Mouse (Mus musculus) adrenal gland, postnatal 0 days (tissue): ENCODE data around the gene Rhbg. TPM values are rescaled to one million over a fixed set of nuclear protein-coding genes. Genes with fewer than 3 reads are reported as not detected.

Experiments
- microRNA-seq: library from miRNA; unstranded; fragments of <30 nt; microRNA quantifications from one replicate; pipeline ENCODE4, GENCODE M21; 2016; ENCODE audit warnings: borderline replicate concordance; ENCODE audit not compliant: insufficient number of aligned reads
- polyA plus RNA-seq: library from polyadenylated mRNA; unstranded; fragments of >200 nt; fragmentation: Nextera tagmentation; extraction: Ambion mirVana; gene quantifications from 2 replicates; pipeline ENCODE4 v1.2.1, GENCODE M21; 2015

The Rhbg gene
- polyA plus RNA-seq = 0.44 and 0.46 TPM in 2 replicates

DNA sequence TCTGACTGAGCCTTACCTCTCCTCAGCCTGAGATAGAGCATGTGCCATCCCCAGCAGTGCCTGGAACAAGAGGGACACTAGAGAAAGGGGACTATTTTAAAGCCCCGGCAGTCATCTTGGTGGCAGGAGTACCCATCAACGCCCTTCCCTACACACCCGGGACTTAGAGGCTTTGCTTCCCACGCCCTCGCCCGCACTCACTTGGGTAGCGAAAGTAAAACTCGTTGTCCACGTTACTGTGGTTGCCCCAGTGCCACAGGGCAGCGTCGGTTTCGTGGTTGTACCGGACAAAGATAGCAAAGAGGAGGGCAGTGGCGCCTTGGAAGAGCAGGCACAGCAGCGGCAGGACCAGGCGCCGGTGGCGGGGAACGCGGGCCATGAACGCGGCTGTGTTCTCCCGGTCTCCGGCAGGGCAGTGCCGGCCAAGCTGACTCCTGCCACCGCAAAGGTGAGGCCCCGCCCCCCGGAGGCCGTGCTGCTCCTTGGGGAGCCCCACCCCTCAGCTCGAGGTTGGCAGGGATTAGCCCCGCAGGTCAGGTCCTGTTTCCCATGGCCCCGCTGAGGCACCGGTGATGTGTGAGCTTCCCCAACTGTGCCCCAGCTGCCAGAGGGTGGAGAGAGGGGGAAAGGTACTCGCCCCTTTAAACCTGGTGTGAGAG is at the start of gene Rhbg:
Gene Rhbg (minus strand): TSS at position 442 of the 659 bp plus-strand sequence.

DNA sequence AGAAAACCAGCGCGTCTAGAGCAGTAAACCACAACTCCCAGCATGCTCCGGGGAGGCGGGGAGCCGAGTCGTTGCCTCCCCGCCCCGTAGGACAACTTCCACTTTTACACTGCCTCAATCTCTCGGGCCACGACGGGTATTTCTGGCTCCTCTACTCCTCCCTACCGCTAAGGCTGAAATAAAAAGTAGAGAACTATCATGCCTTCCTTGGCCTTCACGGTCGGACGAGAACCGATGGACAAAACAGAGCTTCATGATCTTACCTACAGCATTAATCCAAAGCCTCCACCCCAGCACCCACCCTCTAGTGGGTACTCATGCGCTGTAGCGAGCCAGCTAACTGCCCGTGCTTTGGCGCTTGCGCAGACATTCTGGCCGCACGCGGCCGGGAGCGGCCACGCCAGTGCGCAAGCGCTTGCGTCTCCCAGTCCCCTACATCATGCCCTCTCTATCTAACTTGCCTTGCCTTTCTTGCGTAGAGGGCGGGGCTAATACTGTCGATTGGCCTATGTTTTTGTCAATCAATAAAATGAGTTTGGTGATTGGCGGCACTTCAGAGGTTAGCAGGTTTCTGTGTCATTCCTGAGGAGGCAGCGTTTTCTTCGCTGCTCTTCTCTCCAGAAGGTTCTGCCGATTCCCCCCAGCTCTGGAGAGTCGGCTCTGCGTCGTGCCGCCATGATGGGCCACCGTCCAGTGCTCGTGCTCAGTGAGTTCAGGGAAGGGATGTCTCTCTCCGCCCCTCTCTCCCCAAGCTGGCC is 42.2 kb upstream of the Rhbg start, which contains the start of the genes Tsacc and Cct3:
Gene Tsacc (minus strand): TSS at position 439 of the 758 bp plus-strand sequence.
Gene Cct3 (plus strand): TSS at position 556 of the 758 bp plus-strand sequence.

DNA sequence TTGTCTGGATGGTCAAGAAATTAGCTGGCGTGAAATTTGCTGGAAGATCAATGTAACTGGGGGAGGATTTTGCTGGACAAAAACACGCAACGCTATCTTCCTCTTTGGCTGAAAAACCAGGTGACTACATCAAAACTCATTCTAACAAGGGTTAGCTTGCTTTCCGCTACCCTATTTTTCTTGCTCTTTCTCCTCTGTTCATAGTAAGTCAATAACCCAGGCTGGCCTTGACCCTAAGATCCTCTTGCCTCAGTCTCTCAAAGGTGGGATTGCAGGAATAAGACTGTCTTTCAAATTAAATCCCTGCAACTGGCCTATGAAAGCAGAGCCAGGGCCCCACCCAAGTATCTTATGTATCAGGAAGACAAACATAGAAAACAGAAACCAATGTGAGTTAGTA is 32.6 kb upstream of the Rhbg start, which contains the start of gene Gm38392:
Gene Gm38392 (minus strand): TSS at position 101 of the 400 bp plus-strand sequence.

Small RNA genes lying within 50 kb of the gene (microRNA-seq; reads per million reads assigned to microRNA genes)
- not detected for gene Gm25641
- gene Mir3093 = not detected
- not detected for gene Mir9-1

Other genes with a start within 250 kb of the Rhbg start
- gene Hapln2, start 227.1 kb downstream of the Rhbg start, polyA plus RNA-seq = 0.11 TPM in 1 of 2 replicates, not detected in the other
- 15.4 and 16.1 TPM in 2 replicates for gene Gpatch4, start 211.6 kb downstream of the Rhbg start, polyA plus RNA-seq
- 197 and 241 TPM in 2 replicates for gene Naxe, start 196.2 kb downstream of the Rhbg start, polyA plus RNA-seq
- not detected in 2 replicates for gene Ttc24, start 176.4 kb downstream of the Rhbg start, polyA plus RNA-seq
- 3.7 and 3.8 TPM in 2 replicates for gene Iqgap3, start 172.7 kb downstream of the Rhbg start, polyA plus RNA-seq
- 16.6 and 22.4 TPM in 2 replicates for gene Mef2d, start 112.3 kb downstream of the Rhbg start, polyA plus RNA-seq
- 0.19 and 0.44 TPM in 2 replicates for gene Gm38392, start 32.5 kb upstream of the Rhbg start, polyA plus RNA-seq
- gene Tsacc, start 42.3 kb upstream of the Rhbg start, polyA plus RNA-seq = 28.9 and 48.6 TPM in 2 replicates
- gene Cct3, start 42.4 kb upstream of the Rhbg start, polyA plus RNA-seq = 229 and 265 TPM in 2 replicates
- gene Glmp, start 70.3 kb upstream of the Rhbg start, polyA plus RNA-seq = 174 and 296 TPM in 2 replicates
- 2.1 and 2.2 TPM in 2 replicates for gene Tmem79, start 81.4 kb upstream of the Rhbg start, polyA plus RNA-seq
- 15.7 and 22.3 TPM in 2 replicates for gene Smg5, start 81.6 kb upstream of the Rhbg start, polyA plus RNA-seq
- 24.2 and 53.0 TPM in 2 replicates for gene Paqr6, start 109.9 kb upstream of the Rhbg start, polyA plus RNA-seq
- 0.55 TPM in 1 of 2 replicates, not detected in the other for gene Bglap3, start 118.0 kb upstream of the Rhbg start, polyA plus RNA-seq
- gene Bglap2, start 124.0 kb upstream of the Rhbg start, polyA plus RNA-seq = not detected in 2 replicates
- 0.59 and 0.93 TPM in 2 replicates for gene Bglap, start 129.8 kb upstream of the Rhbg start, polyA plus RNA-seq
- 46.1 and 61.3 TPM in 2 replicates for gene Pmf1, start 155.6 kb upstream of the Rhbg start, polyA plus RNA-seq
- 12.5 and 15.6 TPM in 2 replicates for gene Slc25a44, start 170.4 kb upstream of the Rhbg start, polyA plus RNA-seq
- gene Sema4a, start 206.5 kb upstream of the Rhbg start, polyA plus RNA-seq = 4.1 and 5.2 TPM in 2 replicates